Comparison of ENCODE assay signal across 19 mouse cellular contexts in genomic region chr7:136434510-136434909, GRCm38 (mm10).
"Had no signal": no experiment of that assay in that cellular context is flagged by ENCODE, and none has a peak within 500 bp of the region (broad histone marks: within the 10 kb centered on the region; RNA-seq: fewer than 3 reads in every experiment).

No protein-coding gene starts in this region.

- DNase-seq: kidney, adult 2 months; kidney, postnatal 10 days; kidney, postnatal 36 days; left cerebral cortex, postnatal 4 days; liver, postnatal 0 days; lung, embryonic 14.5 days; right cerebral cortex, postnatal 14 days; spleen, adult 18-20 months; thymus, adult 18-20 months; thymus, postnatal 36 days had no signal

- H3K27me3 ChIP-seq: stomach, embryonic 15.5 days had no signal

- H3K36me3 ChIP-seq: limb, embryonic 12.5 days; limb, embryonic 15.5 days; midbrain, embryonic 12.5 days; midbrain, embryonic 15.5 days; stomach, embryonic 15.5 days had no signal

- H3K4me1 ChIP-seq: stomach, embryonic 15.5 days had no signal

- H3K9ac ChIP-seq: limb, embryonic 12.5 days; limb, embryonic 15.5 days; liver, embryonic 14.5 days; liver, postnatal 0 days; lung, embryonic 14.5 days; midbrain, embryonic 12.5 days; midbrain, embryonic 15.5 days; stomach, embryonic 15.5 days had no signal

- H3K9me3 ChIP-seq: limb, embryonic 12.5 days; limb, embryonic 15.5 days; midbrain, embryonic 12.5 days; midbrain, embryonic 15.5 days; stomach, embryonic 15.5 days had no signal

- H3K27ac ChIP-seq: limb, embryonic 12.5 days; limb, embryonic 15.5 days; liver, embryonic 14.5 days; macrophage; midbrain, embryonic 12.5 days; midbrain, embryonic 15.5 days; stomach, embryonic 15.5 days had no signal

- H3K4me3 ChIP-seq: limb, embryonic 12.5 days; limb, embryonic 15.5 days; midbrain, embryonic 12.5 days; midbrain, embryonic 15.5 days; stomach, embryonic 15.5 days had no signal

- H3K4me2 ChIP-seq: limb, embryonic 12.5 days; limb, embryonic 15.5 days; liver, embryonic 11.5 days; lung, embryonic 14.5 days; midbrain, embryonic 12.5 days; midbrain, embryonic 15.5 days; stomach, embryonic 15.5 days had no signal

- ATAC-seq: liver, postnatal 0 days; lung, postnatal 0 days; midbrain, embryonic 15.5 days had no signal
